Mouse (Mus musculus) neural tube, embryonic 12.5 days (tissue): ENCODE results near the gene Smap2. TPM values are rescaled to one million over a fixed set of nuclear protein-coding genes. Genes with fewer than 3 reads are reported as not detected.
A peak's percentile ranks its signal among the peaks of the same experiment; 100 is the strongest.

Experiments used
- ATAC-seq: fragments of 200-750 bp; cut with Nextera tagmentation; 2 replicates; pipeline ENCODE4 v1.8.0; 2017; ENCODE audit warnings: low read depth, mild to moderate bottlenecking, moderate TSS enrichment, moderate library complexity; ENCODE audit not compliant: low FRiP score
- H3K27ac ChIP-seq: fragments of 300-500 bp; sonication (generic); 2 replicates; pipeline ENCODE4 v1.5.1; 2016
- H3K27me3 ChIP-seq: fragments of 300-500 bp; sonication (generic); replicated peaks from 2 replicates; pipeline ENCODE4 v1.6.1; 2016; ENCODE audit warnings: mild to moderate bottlenecking
- H3K36me3 ChIP-seq: fragments of 300-500 bp; sonication (generic); 2 replicates; pipeline ENCODE4 v1.6.1; 2016; ENCODE audit warnings: mild to moderate bottlenecking
- H3K4me1 ChIP-seq: fragments of 300-500 bp; sonication (generic); 2 replicates; pipeline ENCODE4 v1.6.1; 2016
- H3K4me2 ChIP-seq: fragments of 300-500 bp; sonication (generic); replicated peaks from 2 replicates; pipeline ENCODE4 v1.6.1; 2016; ENCODE audit warnings: mild to moderate bottlenecking
- H3K4me3 ChIP-seq: fragments of 300-500 bp; sonication (generic); 2 replicates; pipeline ENCODE4 v1.5.1; 2016
- H3K9ac ChIP-seq: fragments of 300-500 bp; sonication (generic); 2 replicates; pipeline ENCODE4 v1.6.1; 2016; ENCODE audit warnings: mild to moderate bottlenecking
- H3K9me3 ChIP-seq: fragments of 300-500 bp; sonication (generic); 2 replicates; pipeline ENCODE4 v1.6.1; 2016; ENCODE audit warnings: mild to moderate bottlenecking
- WGBS: fragments of 180-500 bp; shearing (Covaris S2); methylation state at CpG from one replicate; pipeline ENCODE4 v1.1.7; 2016; 5-methylcytosine and 5-hydroxymethylcytosine counted together
- polyA plus RNA-seq: library from polyadenylated mRNA; unstranded; fragments of >200 nt; fragmentation: Nextera tagmentation; extraction: Ambion mirVana; gene quantifications from 2 replicates; pipeline ENCODE4 v1.2.1, GENCODE M21; 2016

The Smap2 gene
- polyA plus RNA-seq, 1 experiment from 2014 or later = 44.5 TPM

DNA sequence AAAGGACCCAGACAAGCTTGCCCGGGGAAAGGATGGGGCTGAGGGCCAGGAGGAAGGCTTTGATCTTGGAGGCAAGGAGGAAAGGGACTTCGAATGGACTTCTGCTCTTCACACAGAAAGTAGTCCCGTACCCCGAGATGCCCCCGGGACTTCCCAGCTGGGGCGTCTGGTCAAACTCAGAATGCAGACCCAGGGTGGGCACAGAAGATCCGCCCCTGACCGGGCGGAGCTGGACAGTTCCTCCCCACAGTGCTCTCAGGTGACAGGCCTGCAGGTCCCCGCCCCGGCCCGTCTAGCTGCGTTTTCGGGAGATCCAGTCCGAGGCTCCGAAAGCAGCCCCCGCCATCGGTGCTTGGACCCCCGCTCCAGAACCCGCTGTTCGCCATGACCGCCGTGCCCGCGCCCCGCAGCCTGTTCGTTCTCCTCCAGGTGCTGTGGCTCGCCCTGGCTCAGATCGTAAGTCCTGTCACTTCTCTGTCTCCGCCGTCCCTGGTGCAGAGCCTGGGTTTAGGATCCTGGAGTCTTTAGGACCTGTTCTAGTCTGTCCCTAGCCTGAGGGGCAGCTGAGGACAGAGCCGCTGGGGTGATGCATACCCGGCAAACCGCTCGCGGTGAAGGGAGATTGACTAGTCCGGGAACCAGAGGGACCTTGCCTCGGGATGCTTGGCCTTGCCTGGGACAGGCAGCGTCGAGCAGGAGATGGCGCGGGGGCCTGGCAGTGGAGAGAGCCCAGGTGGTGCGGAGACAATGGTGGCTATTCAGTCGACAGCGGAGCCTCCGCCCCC lies 22.5 kb upstream of the Smap2 start, which contains the start of gene Col9a2:
Col9a2 (plus strand) TSS at position 55 of the 785 bp plus-strand sequence.
- Histone ChIP-seq H3K9me3 (no peaks in the 10 kb centered on the region), H3K4me2 (peak within 1 kb of the TSS; percentile 72), H3K27me3 (peaks cover 26% of the 10 kb centered on the region), H3K27ac (no peak within 1 kb of the TSS), H3K9ac (peak within 1 kb of the TSS; percentile 54), H3K4me1 (peaks cover 28% of the 10 kb centered on the region), H3K4me3 (peak within 1 kb of the TSS; percentile 39), H3K36me3 (no peaks in the 10 kb centered on the region)
- ATAC-seq = peak; percentile 34
- 3% methylated on average over 46 of the region's 46 CpGs for WGBS

DNA sequence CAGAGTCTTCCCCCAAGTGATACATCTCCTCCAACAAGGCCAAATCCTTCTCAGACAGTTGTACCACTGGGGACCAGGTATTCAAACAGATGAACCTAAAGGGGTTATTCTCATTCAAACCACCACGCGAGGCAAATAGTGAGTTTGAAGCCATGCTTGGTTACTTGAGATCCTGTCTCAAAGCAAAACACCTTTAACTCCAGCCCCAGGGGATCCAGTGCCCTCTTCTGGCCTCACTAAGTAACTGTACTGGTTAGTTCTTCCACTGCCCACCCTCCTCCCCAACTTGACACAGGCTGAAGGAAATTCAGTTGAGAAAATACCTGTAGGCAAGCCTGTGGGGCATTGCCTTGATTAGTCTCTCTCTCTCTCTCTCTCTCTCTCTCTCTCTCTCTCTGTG lies 16.0 kb upstream of the Smap2 start:
- Histone ChIP-seq H3K9ac (no peak overlapping the region), H3K4me1 (no peaks in the 10 kb centered on the region), H3K36me3 (no peaks in the 10 kb centered on the region), H3K9me3 (no peaks in the 10 kb centered on the region), H3K27ac (no peak overlapping the region), H3K4me2 (no peak overlapping the region), H3K4me3 (no peak overlapping the region), H3K27me3 (peaks cover 1% of the 10 kb centered on the region; the same call in 1 of the 2 replicates)
- no peak for ATAC-seq
- WGBS = 79% methylated on average over 2 of the region's 2 CpGs

DNA sequence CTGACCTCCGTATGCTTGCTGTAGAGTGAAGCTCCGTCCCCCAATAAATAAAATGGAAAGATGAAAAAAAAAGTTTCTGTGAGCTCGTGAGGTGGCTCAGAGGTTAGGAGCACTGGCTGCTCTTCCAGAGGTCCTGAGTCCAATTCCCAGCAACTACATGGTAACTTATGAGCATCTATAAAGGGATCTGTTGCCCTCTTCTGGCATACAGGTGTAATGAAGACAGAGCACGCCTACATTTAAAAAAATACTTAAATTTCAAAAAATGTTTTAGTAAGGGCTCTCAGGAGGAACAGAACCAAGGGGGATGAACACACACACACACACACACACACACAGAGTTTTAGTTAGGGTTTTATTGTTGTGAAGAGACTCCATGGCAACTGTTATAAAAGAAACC lies 14.4 kb upstream of the Smap2 start:
- H3K36me3 ChIP-seq = no peaks in the 10 kb centered on the region
- no peak overlapping the region for H3K27ac ChIP-seq
- no peaks in the 10 kb centered on the region for H3K27me3 ChIP-seq
- 66% methylated on average over 4 of the region's 4 CpGs for WGBS
- H3K9ac ChIP-seq = no peak overlapping the region
- H3K4me1 ChIP-seq = no peaks in the 10 kb centered on the region
- H3K4me2 ChIP-seq = no peak overlapping the region
- no peak overlapping the region for H3K4me3 ChIP-seq
- no peak for ATAC-seq
- no peaks in the 10 kb centered on the region for H3K9me3 ChIP-seq

DNA sequence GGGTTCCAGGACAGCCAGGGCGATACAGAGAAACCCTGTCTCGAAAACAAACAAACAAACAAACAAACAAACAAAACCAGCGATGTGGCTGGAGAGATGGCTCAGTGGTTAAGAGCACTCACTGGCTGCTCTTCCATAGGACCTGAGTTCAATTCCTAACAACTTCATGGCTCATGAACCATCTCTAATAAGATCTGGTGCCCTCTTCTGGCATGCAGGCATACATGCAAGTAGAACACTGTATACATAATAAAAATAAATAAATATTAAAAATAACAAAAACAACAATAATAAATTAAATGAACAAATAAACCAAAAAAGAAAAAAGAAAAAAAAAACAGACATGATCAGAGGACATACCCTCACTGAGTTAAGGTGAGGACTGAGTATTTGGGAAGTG lies 12.6 kb upstream of the Smap2 start:
- Histone ChIP-seq H3K9me3 (no peaks in the 10 kb centered on the region), H3K4me3 (no peak overlapping the region), H3K36me3 (no peaks in the 10 kb centered on the region), H3K27ac (no peak overlapping the region), H3K9ac (no peak overlapping the region), H3K4me2 (no peak overlapping the region), H3K27me3 (no peaks in the 10 kb centered on the region), H3K4me1 (no peaks in the 10 kb centered on the region)
- WGBS = 78% methylated on average over 3 of the region's 3 CpGs
- no peak for ATAC-seq

DNA sequence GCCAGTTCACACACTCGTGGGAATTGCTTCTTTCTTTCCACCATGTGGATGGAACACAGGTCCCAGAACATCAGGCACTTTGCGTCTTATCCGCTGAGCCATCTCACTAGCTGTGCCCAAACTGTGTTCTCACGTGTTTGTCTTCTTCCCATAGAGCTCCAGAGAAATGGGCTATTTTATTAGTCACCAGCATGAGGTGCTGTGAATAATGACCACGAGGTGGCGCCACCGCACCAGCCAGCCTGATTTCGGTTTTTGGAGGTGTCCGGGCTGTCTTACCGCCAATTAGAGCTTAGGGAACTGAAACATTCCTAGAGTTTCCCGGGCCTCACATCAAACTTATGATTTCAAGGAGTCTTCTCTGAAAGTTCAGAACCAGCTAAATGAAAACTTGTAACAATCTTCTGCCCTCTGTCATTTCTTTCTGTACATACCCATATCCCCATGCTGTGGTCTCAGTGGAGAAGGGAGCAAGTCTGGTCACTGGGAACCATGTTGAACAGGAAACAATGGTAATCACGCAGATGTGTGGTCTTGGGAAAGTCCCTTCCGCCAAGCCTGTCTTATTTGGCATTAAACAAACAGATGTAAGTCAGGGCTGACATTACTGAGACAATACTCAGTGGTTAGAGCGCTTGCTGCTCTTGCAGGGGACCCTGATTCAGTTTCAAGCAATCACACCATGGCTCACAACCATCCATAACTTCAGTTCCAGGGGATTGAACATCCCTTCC lies 11.8 kb upstream of the Smap2 start:
- no peak overlapping the region for H3K4me3 ChIP-seq
- H3K4me1 ChIP-seq = no peaks in the 10 kb centered on the region
- WGBS = 28% methylated on average over 14 of the region's 14 CpGs
- no peaks in the 10 kb centered on the region for H3K27me3 ChIP-seq
- no peaks in the 10 kb centered on the region for H3K36me3 ChIP-seq
- no peak for ATAC-seq
- H3K27ac ChIP-seq = no peak overlapping the region
- no peaks in the 10 kb centered on the region for H3K9me3 ChIP-seq
- no peak overlapping the region for H3K4me2 ChIP-seq
- H3K9ac ChIP-seq = no peak overlapping the region

DNA sequence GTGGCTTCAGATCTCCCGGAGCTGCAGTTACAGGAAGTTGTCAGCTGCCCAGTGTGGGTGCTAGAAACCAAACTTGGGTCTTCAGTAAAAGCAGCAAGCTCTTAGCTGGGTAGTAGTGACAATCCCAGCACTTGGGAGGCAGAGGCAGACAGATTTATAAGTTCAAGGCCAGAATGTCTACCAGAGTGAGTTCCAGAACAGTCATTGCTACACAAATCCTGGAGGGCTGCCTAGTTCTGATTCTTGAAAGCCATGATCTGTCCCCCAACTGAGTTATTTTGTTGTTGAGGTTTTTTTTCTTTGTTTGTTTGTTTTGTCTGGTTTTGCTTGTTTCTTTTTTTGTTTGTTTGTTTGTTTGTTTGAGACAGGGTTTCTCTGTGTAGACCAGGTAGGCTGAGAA lies 11.1 kb upstream of the Smap2 start:
- no peak for ATAC-seq
- Histone ChIP-seq H3K27me3 (no peaks in the 10 kb centered on the region), H3K9ac (no peak overlapping the region), H3K4me3 (no peak overlapping the region), H3K4me2 (no peak overlapping the region), H3K27ac (no peak overlapping the region), H3K9me3 (no peaks in the 10 kb centered on the region), H3K36me3 (no peaks in the 10 kb centered on the region), H3K4me1 (no peaks in the 10 kb centered on the region)
- 76% methylated on average over 1 of the region's 1 CpGs for WGBS

DNA sequence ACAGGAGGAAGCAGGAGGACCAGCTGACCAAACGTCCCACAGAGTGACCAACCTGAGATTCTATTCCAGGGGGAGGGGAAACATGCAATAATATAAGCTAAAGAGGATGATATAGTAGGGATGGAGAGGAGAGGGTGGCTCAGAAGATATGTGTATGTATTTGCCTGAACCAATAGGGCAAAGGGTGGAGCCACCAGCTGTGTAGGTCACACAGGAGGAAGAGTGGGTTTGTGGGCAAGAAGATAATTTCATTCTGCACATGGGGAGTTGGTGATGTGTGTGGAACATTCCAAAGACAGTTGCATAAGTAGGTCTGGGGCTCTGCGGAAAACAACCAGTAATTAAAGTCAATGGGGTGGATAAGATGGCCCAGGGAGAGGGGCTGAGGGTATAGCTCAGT lies 8.6 kb upstream of the Smap2 start:
- Histone ChIP-seq H3K36me3 (no peaks in the 10 kb centered on the region), H3K4me3 (no peak overlapping the region)
- no peak for ATAC-seq

DNA sequence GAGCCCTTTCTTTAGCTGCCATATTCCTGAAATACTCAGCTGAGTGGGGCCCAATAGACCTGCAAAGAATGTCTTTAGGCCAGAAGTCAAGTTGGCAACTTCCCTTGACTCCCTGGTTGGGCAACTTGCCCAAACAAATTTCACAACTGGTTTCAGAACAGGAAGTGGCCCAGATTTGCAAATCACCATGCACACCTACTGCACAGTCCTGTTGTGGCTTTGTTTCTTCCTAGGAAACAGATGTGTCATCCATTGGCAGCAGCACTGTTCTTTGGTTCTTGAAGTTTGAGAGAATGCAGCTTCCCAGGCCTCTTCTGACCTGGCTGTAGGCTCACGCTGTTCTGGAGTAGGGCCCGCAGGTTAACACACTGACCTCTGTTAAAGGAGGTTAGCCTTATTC lies 6.9 kb upstream of the Smap2 start:
- H3K4me2 ChIP-seq = no peak overlapping the region
- H3K4me3 ChIP-seq = no peak overlapping the region
- ATAC-seq = no peak
- H3K27ac ChIP-seq = no peak overlapping the region
- H3K9ac ChIP-seq = no peak overlapping the region
- no peaks in the 10 kb centered on the region for H3K27me3 ChIP-seq
- H3K4me1 ChIP-seq = no peaks in the 10 kb centered on the region
- H3K36me3 ChIP-seq = no peaks in the 10 kb centered on the region
- WGBS = 95% methylated on average over 2 of the region's 2 CpGs
- H3K9me3 ChIP-seq = no peaks in the 10 kb centered on the region

More for the DNA sequence above, 8.6 kb upstream of the Smap2 start:
- Histone ChIP-seq H3K4me2 (no peak overlapping the region), H3K27ac (no peak overlapping the region), H3K4me1 (no peaks in the 10 kb centered on the region), H3K9me3 (no peaks in the 10 kb centered on the region), H3K9ac (no peak overlapping the region), H3K27me3 (no peaks in the 10 kb centered on the region)
- 70% methylated on average over 2 of the region's 2 CpGs for WGBS

DNA sequence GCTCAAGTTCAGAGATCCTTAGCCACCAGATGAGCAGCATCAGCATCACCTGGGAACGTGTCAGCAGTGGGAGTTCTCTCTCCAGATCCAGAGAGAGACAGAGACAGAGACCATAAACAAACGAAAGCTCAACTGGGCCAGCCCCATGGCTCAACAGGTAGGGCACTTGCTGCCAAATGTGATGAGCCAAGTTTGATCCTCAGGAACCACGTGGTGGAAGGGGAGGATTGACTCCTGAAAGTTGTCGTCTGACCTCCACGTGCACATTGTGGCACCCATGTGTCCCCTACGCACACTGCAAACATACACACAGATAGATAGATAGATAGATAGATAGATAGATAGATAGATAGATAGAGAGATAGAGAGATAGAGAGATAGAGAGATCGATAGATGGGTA lies 6.4 kb upstream of the Smap2 start:
- no peak overlapping the region for H3K4me3 ChIP-seq
- no peaks in the 10 kb centered on the region for H3K36me3 ChIP-seq
- no peaks in the 10 kb centered on the region for H3K27me3 ChIP-seq
- no peaks in the 10 kb centered on the region for H3K9me3 ChIP-seq
- H3K4me2 ChIP-seq = no peak overlapping the region
- no peak overlapping the region for H3K9ac ChIP-seq
- H3K4me1 ChIP-seq = no peaks in the 10 kb centered on the region
- 86% methylated on average over 7 of the region's 7 CpGs for WGBS
- no peak overlapping the region for H3K27ac ChIP-seq
- no peak for ATAC-seq

DNA sequence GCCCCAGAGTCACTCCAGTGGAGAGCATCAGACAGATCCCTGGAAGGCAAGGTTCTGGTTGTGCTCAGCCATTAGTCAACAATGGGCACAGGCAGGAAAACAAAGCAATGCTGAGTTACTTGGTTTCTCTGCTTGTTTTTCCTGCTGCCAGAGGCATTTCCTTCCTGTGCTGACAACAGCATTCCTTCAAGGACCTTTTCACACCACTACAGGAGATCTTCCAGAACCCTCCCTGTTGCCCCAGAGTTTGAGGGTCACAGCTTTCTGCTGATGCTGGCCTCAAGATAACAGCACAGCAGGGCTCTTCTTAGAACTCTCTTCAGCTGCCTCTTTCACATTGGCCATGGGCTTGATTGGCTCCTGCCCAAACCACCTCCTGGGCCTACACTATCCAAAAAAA lies 4.9 kb upstream of the Smap2 start:
- Histone ChIP-seq H3K27ac (no peak overlapping the region), H3K4me1 (no peaks in the 10 kb centered on the region), H3K27me3 (no peaks in the 10 kb centered on the region), H3K36me3 (no peaks in the 10 kb centered on the region), H3K9me3 (no peaks in the 10 kb centered on the region), H3K4me2 (no peak overlapping the region), H3K4me3 (no peak overlapping the region), H3K9ac (no peak overlapping the region)
- ATAC-seq = no peak

DNA sequence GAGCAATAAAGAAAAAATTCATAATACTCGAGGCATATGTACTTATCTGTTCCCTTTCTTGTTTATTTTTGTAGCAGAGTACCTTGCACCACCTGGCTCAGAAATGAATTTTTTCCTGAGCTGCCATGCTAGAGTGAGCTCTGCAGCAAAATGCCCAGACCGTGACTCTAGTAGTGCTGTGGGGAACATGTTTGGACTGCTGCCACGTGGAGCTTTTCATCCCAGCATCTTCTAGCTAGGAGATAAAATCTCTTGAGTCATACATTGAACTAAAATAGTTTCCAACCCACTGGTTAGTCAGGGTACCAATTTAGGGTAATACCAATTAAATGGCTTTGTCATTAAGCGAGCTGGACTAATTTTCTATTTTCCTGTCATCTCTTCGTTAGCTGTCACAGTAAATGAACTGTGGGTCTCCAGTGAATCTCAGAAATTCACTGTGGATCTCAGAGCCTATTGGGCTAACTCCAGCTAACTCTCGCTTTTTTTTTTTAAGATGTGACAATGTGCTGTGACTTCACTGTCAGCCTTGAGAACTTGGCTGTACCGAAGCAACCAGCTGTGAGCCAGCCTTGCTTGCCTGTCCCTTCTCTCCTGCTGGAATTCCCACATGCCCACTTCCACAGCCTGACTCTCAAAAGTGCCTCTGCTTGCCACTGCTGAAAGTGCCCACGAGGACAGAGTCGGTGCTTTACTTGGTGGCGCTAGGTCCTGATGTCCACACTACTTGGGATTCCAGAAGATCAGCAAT lies 3.2 kb upstream of the Smap2 start:
- ATAC-seq = no peak
- Histone ChIP-seq H3K27me3 (no peaks in the 10 kb centered on the region), H3K4me1 (peaks cover 11% of the 10 kb centered on the region), H3K4me3 (no peak overlapping the region), H3K9me3 (no peaks in the 10 kb centered on the region), H3K27ac (no peak overlapping the region), H3K36me3 (no peaks in the 10 kb centered on the region), H3K9ac (no peak overlapping the region), H3K4me2 (no peak overlapping the region)
- 80% methylated on average over 10 of the region's 10 CpGs for WGBS

DNA sequence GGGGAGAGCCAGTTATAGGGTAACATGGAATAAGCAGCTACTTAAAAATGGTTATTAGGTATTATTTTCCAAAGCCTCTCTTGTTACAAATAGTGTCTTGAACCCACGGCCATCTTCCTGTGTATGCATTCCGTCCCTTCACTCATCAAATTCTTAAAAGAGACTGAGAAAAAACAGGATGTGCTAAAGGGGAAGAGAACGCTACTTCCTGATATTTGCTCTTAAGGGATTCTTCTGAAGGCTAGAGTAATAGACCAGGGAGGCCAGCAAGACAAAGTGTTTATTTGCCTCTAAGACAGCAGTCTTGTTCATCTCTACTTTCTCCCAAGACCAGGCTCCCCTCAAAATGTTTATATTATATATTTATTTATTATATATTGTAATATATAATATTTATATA lies 1.2 kb upstream of the Smap2 start:
- Histone ChIP-seq H3K27ac (no peak overlapping the region), H3K4me1 (peaks cover 11% of the 10 kb centered on the region), H3K9me3 (no peaks in the 10 kb centered on the region), H3K27me3 (no peaks in the 10 kb centered on the region), H3K4me3 (no peak overlapping the region), H3K36me3 (no peaks in the 10 kb centered on the region), H3K4me2 (no peak overlapping the region), H3K9ac (no peak overlapping the region)
- 86% methylated on average over 3 of the region's 3 CpGs for WGBS
- no peak for ATAC-seq
